Mouse (Mus musculus): ENCODE data around the gene Crispld2. TPM values are rescaled to one million over a fixed set of nuclear protein-coding genes. Genes with fewer than 3 reads are reported as not detected.

The Crispld2 gene
- total RNA-seq, 1 experiment = 12.1 TPM

- Histone ChIP-seq H3K4me1 (ENCODE audit: control insufficient read depth in 2 of 2, insufficient read depth in 2 of 2, low read length in 2 of 2, poor library complexity in 1 of 2) (no peaks in the 10 kb centered on the region), H3K27ac (ENCODE audit: insufficient read depth, low read depth, low read length, poor library complexity, severe bottlenecking) (no peak overlapping the region), H3K9ac (ENCODE audit: insufficient read depth, low read depth, low read length, poor library complexity, severe bottlenecking) (no peak overlapping the region), H3K9me3 (ENCODE audit: control insufficient read depth, insufficient read depth, low read depth, low read length) (no peaks in the 10 kb centered on the region), H3K4me3 (ENCODE audit: insufficient read depth in 1 of 2, low read depth in 1 of 2, low read length in 2 of 2, poor library complexity in 1 of 2, severe bottlenecking in 1 of 2) (no peak overlapping the region), H3K36me3 (ENCODE audit: control insufficient read depth, insufficient read depth, low read length, poor library complexity, severe bottlenecking) (no peaks in the 10 kb centered on the region)
- in situ Hi-C loops (cut with MboI; ENCODE audit: low sequenced_read_pairs in 2 of 2, unreplicated experiment in 2 of 2) = no loop called here
- no peak for DNase-seq (ENCODE audit: low read depth, low spot score)
- no peak for TF ChIP-seq HCFC1 (IDR thresholded peaks at IDR 0.05; ENCODE audit: borderline replicate concordance, insufficient read depth, low read length)
- TF ChIP-seq ZC3H11A (IDR thresholded peaks at IDR 0.05; ENCODE audit: borderline replicate concordance, low read depth, low read length) = no peak
- no peak for TF ChIP-seq MAFK (IDR thresholded peaks at IDR 0.05; ENCODE audit: insufficient read depth, low read depth, low read length)
- no peak for TF ChIP-seq CHD2 (IDR thresholded peaks at IDR 0.05; ENCODE audit: low read depth, low read length)
- no peak for TF ChIP-seq ZNF384 (IDR thresholded peaks at IDR 0.05; ENCODE audit: low read depth, low read length)
Observed at GRCm38 (mm10) chr8:120038741-120039140, 46.5 kb downstream of the Crispld2 start.

- H3K9ac ChIP-seq (ENCODE audit: insufficient read depth, low read depth, low read length, poor library complexity, severe bottlenecking) = no peak overlapping the region
- H3K4me3 ChIP-seq (ENCODE audit: insufficient read depth in 1 of 2, low read depth in 1 of 2, low read length in 2 of 2, poor library complexity in 1 of 2, severe bottlenecking in 1 of 2) = no peak overlapping the region
- no peaks in the 10 kb centered on the region for H3K36me3 ChIP-seq (ENCODE audit: control insufficient read depth, insufficient read depth, low read length, poor library complexity, severe bottlenecking)
- H3K27ac ChIP-seq (ENCODE audit: insufficient read depth, low read depth, low read length, poor library complexity, severe bottlenecking) = no peak overlapping the region
- no peaks in the 10 kb centered on the region for H3K9me3 ChIP-seq (ENCODE audit: control insufficient read depth, insufficient read depth, low read depth, low read length)
- in situ Hi-C loops (cut with MboI; ENCODE audit: low sequenced_read_pairs in 2 of 2, unreplicated experiment in 2 of 2) = no loop called here
- H3K4me1 ChIP-seq (ENCODE audit: control insufficient read depth in 2 of 2, insufficient read depth in 2 of 2, low read length in 2 of 2, poor library complexity in 1 of 2) = no peaks in the 10 kb centered on the region
- TF ChIP-seq MAFK (IDR thresholded peaks at IDR 0.05; ENCODE audit: insufficient read depth, low read depth, low read length) (no peak), ZNF384 (IDR thresholded peaks at IDR 0.05; ENCODE audit: low read depth, low read length) (no peak), CHD2 (IDR thresholded peaks at IDR 0.05; ENCODE audit: low read depth, low read length) (no peak), HCFC1 (IDR thresholded peaks at IDR 0.05; ENCODE audit: borderline replicate concordance, insufficient read depth, low read length) (no peak), ZC3H11A (IDR thresholded peaks at IDR 0.05; ENCODE audit: borderline replicate concordance, low read depth, low read length) (no peak)
- no peak for DNase-seq (ENCODE audit: low read depth, low spot score)
Observed at GRCm38 (mm10) chr8:120039313-120039919, 47.2 kb downstream of the Crispld2 start.

DNA sequence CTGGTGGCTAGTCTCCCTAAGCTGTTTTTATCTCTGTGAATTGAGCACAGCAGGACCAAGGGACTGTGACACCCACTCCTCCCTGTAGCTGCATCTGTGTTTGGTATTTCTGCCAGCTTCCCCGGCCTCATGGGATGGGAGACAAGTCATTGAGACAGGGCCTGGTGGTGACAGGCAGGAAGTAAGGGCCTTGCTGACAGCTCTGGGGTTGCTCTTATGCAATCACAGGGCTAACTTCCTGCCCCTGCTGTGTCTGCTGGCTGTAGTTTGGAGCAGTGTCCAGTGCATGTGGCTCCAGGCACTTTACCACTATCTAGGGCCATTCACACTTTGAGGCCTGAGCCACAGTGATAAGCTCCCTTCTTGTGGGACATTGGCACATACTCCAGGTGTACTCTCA is 48.6 kb downstream of the Crispld2 start:
- no peak for DNase-seq (ENCODE audit: low read depth, low spot score)
- Histone ChIP-seq H3K9ac (ENCODE audit: insufficient read depth, low read depth, low read length, poor library complexity, severe bottlenecking) (no peak overlapping the region), H3K4me1 (ENCODE audit: control insufficient read depth in 2 of 2, insufficient read depth in 2 of 2, low read length in 2 of 2, poor library complexity in 1 of 2) (no peaks in the 10 kb centered on the region), H3K36me3 (ENCODE audit: control insufficient read depth, insufficient read depth, low read length, poor library complexity, severe bottlenecking) (no peaks in the 10 kb centered on the region), H3K27ac (ENCODE audit: insufficient read depth, low read depth, low read length, poor library complexity, severe bottlenecking) (no peak overlapping the region), H3K4me3 (ENCODE audit: insufficient read depth in 1 of 2, low read depth in 1 of 2, low read length in 2 of 2, poor library complexity in 1 of 2, severe bottlenecking in 1 of 2) (no peak overlapping the region), H3K9me3 (ENCODE audit: control insufficient read depth, insufficient read depth, low read depth, low read length) (no peaks in the 10 kb centered on the region)
- in situ Hi-C loops (cut with MboI; ENCODE audit: low sequenced_read_pairs in 2 of 2, unreplicated experiment in 2 of 2) = no loop called here
- TF ChIP-seq HCFC1 (IDR thresholded peaks at IDR 0.05; ENCODE audit: borderline replicate concordance, insufficient read depth, low read length) (no peak), MAFK (IDR thresholded peaks at IDR 0.05; ENCODE audit: insufficient read depth, low read depth, low read length) (no peak), CHD2 (IDR thresholded peaks at IDR 0.05; ENCODE audit: low read depth, low read length) (no peak), ZC3H11A (IDR thresholded peaks at IDR 0.05; ENCODE audit: borderline replicate concordance, low read depth, low read length) (no peak), ZNF384 (IDR thresholded peaks at IDR 0.05; ENCODE audit: low read depth, low read length) (no peak)

GRCm38 (mm10) chr8:120042542-120043312 is 50.5 kb downstream of the Crispld2 start:
- no peak overlapping the region for H3K27ac ChIP-seq (ENCODE audit: insufficient read depth, low read depth, low read length, poor library complexity, severe bottlenecking)
- TF ChIP-seq HCFC1 (IDR thresholded peaks at IDR 0.05; ENCODE audit: borderline replicate concordance, insufficient read depth, low read length) (no peak), ZC3H11A (IDR thresholded peaks at IDR 0.05; ENCODE audit: borderline replicate concordance, low read depth, low read length) (no peak), ZNF384 (IDR thresholded peaks at IDR 0.05; ENCODE audit: low read depth, low read length) (no peak), MAFK (IDR thresholded peaks at IDR 0.05; ENCODE audit: insufficient read depth, low read depth, low read length) (no peak), CHD2 (IDR thresholded peaks at IDR 0.05; ENCODE audit: low read depth, low read length) (no peak)
- in situ Hi-C loops (cut with MboI; ENCODE audit: low sequenced_read_pairs in 2 of 2, unreplicated experiment in 2 of 2) = no loop called here

More at GRCm38 (mm10) chr8:120042542-120043312, 50.5 kb downstream of the Crispld2 start:
- H3K9ac ChIP-seq (ENCODE audit: insufficient read depth, low read depth, low read length, poor library complexity, severe bottlenecking) = no peak overlapping the region
- no peak for DNase-seq (ENCODE audit: low read depth, low spot score)
- no peaks in the 10 kb centered on the region for H3K36me3 ChIP-seq (ENCODE audit: control insufficient read depth, insufficient read depth, low read length, poor library complexity, severe bottlenecking)
- no peak overlapping the region for H3K4me3 ChIP-seq (ENCODE audit: insufficient read depth in 1 of 2, low read depth in 1 of 2, low read length in 2 of 2, poor library complexity in 1 of 2, severe bottlenecking in 1 of 2)
- no peaks in the 10 kb centered on the region for H3K4me1 ChIP-seq (ENCODE audit: control insufficient read depth in 2 of 2, insufficient read depth in 2 of 2, low read length in 2 of 2, poor library complexity in 1 of 2)
- no peaks in the 10 kb centered on the region for H3K9me3 ChIP-seq (ENCODE audit: control insufficient read depth, insufficient read depth, low read depth, low read length)
